Mouse (Mus musculus): ENCODE results near the gene Slc16a10. TPM values are rescaled to one million over a fixed set of nuclear protein-coding genes. Genes with fewer than 3 reads are reported as not detected.

Gene Slc16a10
- 10 to 100 TPM; 48.7 to 48.8 TPM for total RNA-seq (2023)

DNA sequence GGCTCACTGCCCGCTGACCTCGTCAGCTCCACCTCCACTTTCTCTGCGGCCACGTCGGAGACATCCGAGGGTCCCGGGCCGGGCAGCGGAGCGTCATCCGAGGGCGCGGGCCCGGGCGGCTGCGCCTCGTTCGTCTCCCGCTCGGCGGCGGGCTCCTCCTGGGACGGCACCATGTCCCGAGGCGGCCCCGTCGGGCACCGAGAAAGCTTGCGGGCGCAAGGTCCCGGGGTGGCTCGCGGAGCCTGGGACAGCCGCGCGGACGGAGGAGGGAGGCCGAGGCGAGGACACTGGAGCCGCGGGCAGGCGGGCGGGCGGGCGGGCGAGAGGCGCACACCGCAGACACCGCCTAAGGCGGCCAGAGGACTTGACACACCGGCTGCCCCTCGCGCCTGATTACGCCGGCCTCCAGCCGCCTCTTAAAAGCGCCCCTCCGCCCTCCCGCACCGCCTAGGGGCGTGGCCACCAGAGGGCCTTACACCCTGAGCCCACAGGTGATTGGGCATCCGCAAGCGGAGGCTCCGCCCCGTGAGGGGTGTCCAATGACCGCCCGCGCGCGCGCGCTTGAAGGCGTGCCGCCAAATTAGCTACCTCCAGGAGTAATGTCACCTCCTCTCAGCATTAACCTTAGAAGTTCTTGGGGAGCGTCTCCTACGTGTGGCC is at the start of gene Slc16a10:
TSS of gene Slc16a10 (minus strand) at position 395 of the 660 bp plus-strand sequence.

DNA sequence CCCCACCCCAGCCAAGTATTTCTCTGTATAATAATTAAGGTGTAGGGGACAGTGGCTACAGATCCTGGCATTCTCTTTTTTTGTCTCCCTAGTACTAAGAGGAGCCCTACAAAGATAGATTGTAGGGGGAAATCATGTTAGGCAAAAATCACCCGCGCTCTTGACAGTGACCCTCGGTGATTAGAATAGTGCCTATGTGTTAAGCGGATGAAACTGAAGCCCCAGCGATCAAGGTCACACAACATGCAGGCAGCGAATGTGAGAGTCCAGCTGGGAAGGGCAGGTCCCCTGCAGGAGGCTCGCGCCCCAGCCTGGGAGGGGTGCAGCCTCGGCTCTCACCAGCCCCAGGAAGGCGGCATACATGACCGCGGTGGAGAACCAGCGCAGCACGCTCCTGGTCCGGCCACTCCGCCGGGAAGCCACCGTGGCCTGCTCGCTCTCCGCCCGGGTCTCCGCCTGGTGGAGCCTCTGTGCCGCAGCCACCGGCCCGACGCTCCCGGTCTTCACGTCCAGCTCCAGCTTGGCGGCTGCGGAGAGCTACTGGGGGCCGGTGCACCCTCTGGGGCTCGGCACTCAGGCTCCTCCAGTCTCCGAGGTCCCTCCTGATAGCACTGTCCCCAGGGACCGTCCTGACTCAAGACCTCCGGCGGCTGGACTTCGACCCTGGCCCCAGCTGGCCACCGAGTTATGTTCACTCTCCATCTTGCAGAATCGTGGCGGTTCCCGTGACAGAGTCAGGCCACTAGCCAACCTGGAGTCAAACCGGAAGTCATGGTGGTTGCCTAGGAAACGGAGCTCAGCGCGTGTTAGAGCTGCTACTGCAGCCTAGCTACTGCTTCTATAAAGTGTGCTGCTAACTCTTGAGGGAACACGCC is 117.3 kb downstream of the Slc16a10 start, which contains the start of gene Mfsd4b1:
TSS of gene Mfsd4b1 (minus strand) at position 715 of the 875 bp plus-strand sequence.

DNA sequence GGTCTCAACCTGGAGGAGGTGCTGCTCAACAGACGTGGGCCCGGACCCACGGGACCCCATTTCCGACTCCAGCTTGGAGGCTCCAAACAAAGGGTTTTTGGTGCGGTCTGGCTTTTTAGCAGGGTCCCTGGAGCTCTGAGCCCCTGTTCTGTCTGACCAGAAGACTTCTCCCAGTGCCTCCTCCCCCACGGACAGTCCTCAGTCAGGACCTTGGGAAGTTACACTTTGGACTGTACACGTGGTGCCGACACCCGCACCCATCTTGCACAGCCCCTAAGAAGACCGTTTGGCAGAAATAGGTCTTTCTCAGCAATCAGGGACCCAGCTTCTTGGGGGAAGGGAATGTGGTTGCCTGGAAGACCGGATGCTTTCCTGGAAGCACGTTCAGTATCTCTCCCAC is 155.6 kb downstream of the Slc16a10 start, which contains the start of gene Mfsd4b5:
TSS of gene Mfsd4b5 (minus strand) at position 181 of the 400 bp plus-strand sequence.

Other genes with a start within 250 kb of the Slc16a10 start
- gene Mfsd4b4, start 243.0 kb downstream of the Slc16a10 start, total RNA-seq (2023) = 1 to 10 TPM; 3.9 to 4.1 TPM
- gene Mfsd4b2, start 215.3 kb downstream of the Slc16a10 start, total RNA-seq (2023) = under 1 TPM in 1 of 2 experiments, not detected in 1; 0.30 TPM
- gene Mfsd4b3, start 182.1 kb downstream of the Slc16a10 start, total RNA-seq (2023) = 1 to 10 TPM; 1.4 to 2.2 TPM
- gene Mfsd4b5, start 155.6 kb downstream of the Slc16a10 start, total RNA-seq (2023) = 1 to 10 TPM; 1.4 TPM
- gene Mfsd4b1, start 117.0 kb downstream of the Slc16a10 start, total RNA-seq (2023) = not detected
- 10 to 100 TPM; 15.2 to 19.3 TPM for gene Rpf2, start 104.8 kb upstream of the Slc16a10 start, total RNA-seq (2023)
- gene Gtf3c6, start 115.8 kb upstream of the Slc16a10 start, total RNA-seq (2023) = 10 to 100 TPM; 13.0 to 19.8 TPM
- gene Amd1, start 159.9 kb upstream of the Slc16a10 start, total RNA-seq (2023) = 10 to 100 TPM; 35.1 to 45.2 TPM
- 10 to 100 TPM; 36.9 to 39.1 TPM for gene Cdk19, start 197.3 kb upstream of the Slc16a10 start, total RNA-seq (2023)